Mouse (Mus musculus) thymus, postnatal 25 days (tissue): ENCODE results near the gene 4933415A04Rik.

Experiments used
- DNase-seq: peaks from one replicate; pipeline ENCODE4 v3.0.0; 2022

The 4933415A04Rik gene

GRCm38 (mm10) chr11:43633658-43634401 lies 47.0 kb downstream of the 4933415A04Rik start:
- no peak for DNase-seq

GRCm38 (mm10) chr11:43636761-43637160 lies 49.9 kb downstream of the 4933415A04Rik start:
- no peak for DNase-seq

GRCm38 (mm10) chr11:43638486-43638885 lies 51.6 kb downstream of the 4933415A04Rik start:
- DNase-seq, result no peak
